Mouse (Mus musculus): ENCODE results near the gene Ern2. TPM values are rescaled to one million over a fixed set of nuclear protein-coding genes. Genes with fewer than 3 reads are reported as not detected.

Gene Ern2
- 0.05 and 0.13 TPM in 2 replicates for polyA plus RNA-seq (2015; fragmentation: Nextera tagmentation; extraction: Ambion mirVana)

GRCm38 (mm10) chr7:122186043-122186442 is at the start of gene Ern2:
Gene Ern2, minus strand, starts transcription at chr7:122186207.
- H3K4me1 ChIP-seq, result peaks cover 5% of the 10 kb centered on the region
- H3K4me3 ChIP-seq, result no peak within 1 kb of the TSS
- 0 out of 2 replicates have a peak within 1 kb of the TSS, but pooled peaks have one; percentile 19 for H3K9ac ChIP-seq
- H3K4me2 ChIP-seq (replicated peaks), result peak within 1 kb of the TSS; percentile 48
- H3K36me3 ChIP-seq, result no peaks in the 10 kb centered on the region
- no peak within 1 kb of the TSS for H3K27ac ChIP-seq
- no peaks in the 10 kb centered on the region for H3K9me3 ChIP-seq
- H3K27me3 ChIP-seq, result no peaks in the 10 kb centered on the region
- 0 out of 2 replicates have a peak, but pooled peaks have one; percentile 36 for ATAC-seq (ENCODE audit: low FRiP score, low read depth)
- 21% methylated on average over 12 of the region's 17 CpGs for WGBS

- H3K4me3 ChIP-seq, result no peak overlapping the region
- WGBS, result 78% methylated on average over 4 of the region's 4 CpGs
- no peak for ATAC-seq (ENCODE audit: low FRiP score, low read depth)
These were observed 44.9 kb upstream of the Ern2 start for GRCm38 (mm10) chr7:122230866-122231265.

GRCm38 (mm10) chr7:122229916-122230315 is 43.9 kb upstream of the Ern2 start:
- H3K27me3 ChIP-seq, result no peaks in the 10 kb centered on the region
- ATAC-seq (ENCODE audit: low FRiP score, low read depth), result no peak
- 73% methylated on average over 4 of the region's 4 CpGs for WGBS

More at GRCm38 (mm10) chr7:122230866-122231265, 44.9 kb upstream of the Ern2 start:
- Histone ChIP-seq H3K4me1 (no peaks in the 10 kb centered on the region), H3K27ac (no peak overlapping the region), H3K4me2 (replicated peaks) (no peak overlapping the region), H3K9ac (no peak overlapping the region), H3K27me3 (no peaks in the 10 kb centered on the region), H3K36me3 (no peaks in the 10 kb centered on the region), H3K9me3 (no peaks in the 10 kb centered on the region)

GRCm38 (mm10) chr7:122229306-122229705 is 43.3 kb upstream of the Ern2 start:
- ATAC-seq (ENCODE audit: low FRiP score, low read depth), result no peak
- 51% methylated on average over 3 of the region's 3 CpGs for WGBS

More at GRCm38 (mm10) chr7:122229916-122230315, 43.9 kb upstream of the Ern2 start:
- H3K9ac ChIP-seq, result no peak overlapping the region
- H3K4me2 ChIP-seq (replicated peaks), result no peak overlapping the region
- no peaks in the 10 kb centered on the region for H3K36me3 ChIP-seq
- no peak overlapping the region for H3K4me3 ChIP-seq
- no peaks in the 10 kb centered on the region for H3K4me1 ChIP-seq
- no peaks in the 10 kb centered on the region for H3K9me3 ChIP-seq
- no peak overlapping the region for H3K27ac ChIP-seq

DNA sequence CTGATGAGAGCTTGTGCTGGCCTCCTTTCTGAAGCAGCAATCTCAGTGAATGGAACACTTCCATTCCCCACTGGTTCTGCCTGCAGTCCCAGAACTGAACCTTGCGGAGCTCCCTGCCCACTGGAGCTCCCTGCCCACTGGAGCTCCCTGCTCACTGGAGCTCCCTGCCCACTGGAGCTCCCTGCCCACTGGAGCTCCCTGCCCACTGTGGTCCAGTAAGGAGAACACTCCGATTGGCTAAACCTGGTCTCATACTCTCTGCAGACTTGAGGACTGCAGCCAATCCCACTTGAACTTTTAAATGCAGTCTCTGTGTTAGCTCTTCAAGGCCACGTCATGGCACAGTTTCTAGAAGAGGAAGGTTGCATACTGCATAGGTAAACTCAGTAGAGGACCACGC is 40.7 kb upstream of the Ern2 start:
- no peak for ATAC-seq (ENCODE audit: low FRiP score, low read depth)
- Histone ChIP-seq H3K36me3 (no peaks in the 10 kb centered on the region), H3K9ac (no peak overlapping the region), H3K9me3 (no peaks in the 10 kb centered on the region), H3K4me2 (replicated peaks) (no peak overlapping the region), H3K4me1 (no peaks in the 10 kb centered on the region), H3K27me3 (no peaks in the 10 kb centered on the region), H3K27ac (no peak overlapping the region), H3K4me3 (no peak overlapping the region)
- WGBS, result 89% methylated on average over 4 of the region's 4 CpGs

More at GRCm38 (mm10) chr7:122229306-122229705, 43.3 kb upstream of the Ern2 start:
- no peak overlapping the region for H3K9ac ChIP-seq
- no peaks in the 10 kb centered on the region for H3K36me3 ChIP-seq
- H3K4me1 ChIP-seq, result no peaks in the 10 kb centered on the region
- H3K4me2 ChIP-seq (replicated peaks), result no peak overlapping the region
- no peaks in the 10 kb centered on the region for H3K9me3 ChIP-seq
- no peaks in the 10 kb centered on the region for H3K27me3 ChIP-seq
- H3K27ac ChIP-seq, result no peak overlapping the region
- no peak overlapping the region for H3K4me3 ChIP-seq

- H3K36me3 ChIP-seq, result no peaks in the 10 kb centered on the region
- H3K27me3 ChIP-seq, result no peaks in the 10 kb centered on the region
- WGBS, result 81% methylated on average over 7 of the region's 7 CpGs
- H3K9me3 ChIP-seq, result no peaks in the 10 kb centered on the region
- H3K4me1 ChIP-seq, result no peaks in the 10 kb centered on the region
- no peak overlapping the region for H3K4me2 ChIP-seq (replicated peaks)
- H3K27ac ChIP-seq, result no peak overlapping the region
- H3K4me3 ChIP-seq, result no peak overlapping the region
- no peak overlapping the region for H3K9ac ChIP-seq
- ATAC-seq (ENCODE audit: low FRiP score, low read depth), result no peak
These were observed 40.2 kb upstream of the Ern2 start for GRCm38 (mm10) chr7:122226020-122226742.

DNA sequence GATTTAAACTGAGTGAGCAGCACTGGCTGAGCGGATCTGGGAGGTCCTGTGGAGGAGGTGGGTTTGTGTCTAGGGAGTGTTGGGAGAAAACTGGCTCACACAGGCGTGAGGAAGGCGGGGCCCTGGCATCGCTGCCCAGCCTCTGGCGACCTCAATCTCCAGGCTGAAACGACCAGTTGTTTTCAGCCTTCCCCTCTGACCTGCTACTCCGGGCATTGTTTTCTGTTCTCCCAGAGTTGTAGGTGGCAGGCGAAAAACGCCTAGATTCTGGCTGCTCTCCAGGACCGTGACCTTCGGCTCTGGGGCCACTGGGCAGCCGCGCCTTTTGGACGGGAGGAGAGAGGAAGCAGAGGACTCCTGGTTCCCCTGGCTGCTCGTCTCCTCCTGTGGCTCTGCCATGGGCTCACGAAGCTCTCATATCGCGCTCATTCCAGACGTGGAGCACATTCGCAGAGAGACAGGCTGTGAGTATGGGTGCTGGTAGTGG is 33.4 kb upstream of the Ern2 start, which contains the start of gene Chp2:
Chp2 (plus strand) TSS at position 182 of the 487 bp plus-strand sequence.
- H3K4me2 ChIP-seq (replicated peaks), result peak within 1 kb of the TSS; percentile 55
- 24% methylated on average over 20 of the region's 20 CpGs for WGBS
- H3K9me3 ChIP-seq, result no peaks in the 10 kb centered on the region
- ATAC-seq (ENCODE audit: low FRiP score, low read depth), result no peak
- H3K27me3 ChIP-seq, result peaks cover 20% of the 10 kb centered on the region
- peak within 1 kb of the TSS; percentile 43; the same call in 1 of the 2 replicates for H3K9ac ChIP-seq
- H3K36me3 ChIP-seq, result no peaks in the 10 kb centered on the region
- H3K4me1 ChIP-seq, result no peaks in the 10 kb centered on the region
- H3K27ac ChIP-seq, result no peak within 1 kb of the TSS
- peak within 1 kb of the TSS; percentile 15 for H3K4me3 ChIP-seq

GRCm38 (mm10) chr7:122208276-122209021 is 22.4 kb upstream of the Ern2 start:
- ATAC-seq (ENCODE audit: low FRiP score, low read depth), result no peak

DNA sequence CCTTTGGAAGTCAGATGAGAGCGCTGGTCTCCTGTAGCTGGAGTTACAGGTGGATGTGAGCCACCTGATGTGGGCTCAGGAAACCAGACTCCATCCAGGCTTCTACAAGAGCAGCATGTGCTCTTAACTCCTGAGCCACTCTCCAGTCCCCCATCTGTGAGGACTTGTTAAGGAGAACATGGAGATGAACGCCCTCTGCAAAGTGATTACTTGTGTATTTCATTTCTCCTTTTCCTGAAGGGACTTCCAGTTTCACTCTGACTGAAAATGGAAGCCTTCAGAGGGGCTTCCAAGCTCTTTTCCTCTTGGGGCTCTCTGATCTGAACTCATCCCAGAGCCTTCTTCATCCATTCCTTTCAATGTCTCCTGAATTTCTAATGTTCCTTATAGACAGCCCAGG is 20.1 kb upstream of the Ern2 start:
- WGBS, result 87% methylated on average over 2 of the region's 2 CpGs
- Histone ChIP-seq H3K4me2 (replicated peaks) (no peak overlapping the region), H3K4me3 (no peak overlapping the region), H3K9me3 (no peaks in the 10 kb centered on the region), H3K27me3 (no peaks in the 10 kb centered on the region), H3K27ac (no peak overlapping the region), H3K4me1 (no peaks in the 10 kb centered on the region), H3K36me3 (no peaks in the 10 kb centered on the region), H3K9ac (no peak overlapping the region)
- ATAC-seq (ENCODE audit: low FRiP score, low read depth), result no peak

More at GRCm38 (mm10) chr7:122208276-122209021, 22.4 kb upstream of the Ern2 start:
- H3K4me3 ChIP-seq, result no peak overlapping the region
- no peaks in the 10 kb centered on the region for H3K9me3 ChIP-seq
- H3K4me2 ChIP-seq (replicated peaks), result no peak overlapping the region
- no peaks in the 10 kb centered on the region for H3K27me3 ChIP-seq
- H3K27ac ChIP-seq, result no peak overlapping the region
- H3K36me3 ChIP-seq, result no peaks in the 10 kb centered on the region
- no peaks in the 10 kb centered on the region for H3K4me1 ChIP-seq
- no peak overlapping the region for H3K9ac ChIP-seq
- 46% methylated on average over 7 of the region's 7 CpGs for WGBS

DNA sequence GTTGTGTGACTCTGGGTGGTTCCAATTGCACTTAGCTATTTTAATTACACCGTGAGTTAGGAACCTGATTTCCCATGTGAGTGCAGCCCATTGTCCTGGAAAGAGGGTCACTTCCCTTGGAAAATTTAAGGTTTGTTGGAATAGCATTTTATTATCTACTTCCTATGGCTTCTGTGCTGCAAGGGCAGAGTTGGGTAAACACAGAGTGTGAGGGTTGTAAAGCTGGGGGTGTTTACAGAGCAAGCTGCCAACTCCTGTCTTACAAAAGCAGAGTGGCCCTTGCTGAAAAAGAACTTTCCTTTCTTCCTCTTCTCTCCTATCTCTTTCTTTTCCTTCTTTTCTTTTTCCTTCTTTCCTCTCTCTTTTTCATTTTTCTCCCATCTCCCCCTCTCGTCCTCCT is 17.9 kb upstream of the Ern2 start:
- no peaks in the 10 kb centered on the region for H3K9me3 ChIP-seq
- H3K4me2 ChIP-seq (replicated peaks), result no peak overlapping the region
- H3K27me3 ChIP-seq, result no peaks in the 10 kb centered on the region
- H3K4me3 ChIP-seq, result no peak overlapping the region
- H3K4me1 ChIP-seq, result no peaks in the 10 kb centered on the region
- H3K9ac ChIP-seq, result no peak overlapping the region
- no peaks in the 10 kb centered on the region for H3K36me3 ChIP-seq
- WGBS, result 37% methylated on average over 2 of the region's 2 CpGs
- no peak for ATAC-seq (ENCODE audit: low FRiP score, low read depth)
- H3K27ac ChIP-seq, result no peak overlapping the region

GRCm38 (mm10) chr7:122199296-122199695 is 13.3 kb upstream of the Ern2 start:
- H3K27ac ChIP-seq, result no peak overlapping the region
- H3K27me3 ChIP-seq, result no peaks in the 10 kb centered on the region
- WGBS, result 29% methylated on average over 5 of the region's 5 CpGs
- H3K9ac ChIP-seq, result no peak overlapping the region
- no peaks in the 10 kb centered on the region for H3K9me3 ChIP-seq
- H3K4me2 ChIP-seq (replicated peaks), result no peak overlapping the region
- H3K4me1 ChIP-seq, result no peaks in the 10 kb centered on the region
- ATAC-seq (ENCODE audit: low FRiP score, low read depth), result no peak
- H3K36me3 ChIP-seq, result no peaks in the 10 kb centered on the region
- H3K4me3 ChIP-seq, result no peak overlapping the region

DNA sequence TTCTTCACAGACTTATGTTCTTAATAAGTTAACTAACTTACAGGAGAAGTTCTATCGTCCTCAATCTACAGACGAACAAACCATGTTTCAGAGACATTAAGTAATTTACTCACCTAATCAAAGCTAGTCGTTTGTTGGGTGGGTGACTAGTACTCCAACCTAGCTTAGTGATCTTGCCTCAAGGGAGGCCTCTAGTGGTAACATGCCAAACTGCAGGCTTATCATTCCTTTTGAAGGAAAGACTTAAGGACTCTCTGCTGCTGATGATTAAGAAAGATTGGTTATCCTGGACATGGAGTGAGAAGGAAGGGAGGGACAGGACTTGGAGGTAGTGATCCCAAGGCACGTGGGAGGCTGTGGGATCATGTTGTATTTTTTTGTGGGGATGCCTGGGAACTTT is 11.3 kb upstream of the Ern2 start:
- H3K4me2 ChIP-seq (replicated peaks), result no peak overlapping the region
- no peak overlapping the region for H3K27ac ChIP-seq
- H3K4me1 ChIP-seq, result no peaks in the 10 kb centered on the region
- no peaks in the 10 kb centered on the region for H3K36me3 ChIP-seq
- H3K9ac ChIP-seq, result no peak overlapping the region
- H3K4me3 ChIP-seq, result no peak overlapping the region
- 34% methylated on average over 4 of the region's 4 CpGs for WGBS
- no peak for ATAC-seq (ENCODE audit: low FRiP score, low read depth)
- H3K9me3 ChIP-seq, result no peaks in the 10 kb centered on the region
- H3K27me3 ChIP-seq, result no peaks in the 10 kb centered on the region
